Mouse (Mus musculus): ENCODE results near the gene Slc43a1.

DNA sequence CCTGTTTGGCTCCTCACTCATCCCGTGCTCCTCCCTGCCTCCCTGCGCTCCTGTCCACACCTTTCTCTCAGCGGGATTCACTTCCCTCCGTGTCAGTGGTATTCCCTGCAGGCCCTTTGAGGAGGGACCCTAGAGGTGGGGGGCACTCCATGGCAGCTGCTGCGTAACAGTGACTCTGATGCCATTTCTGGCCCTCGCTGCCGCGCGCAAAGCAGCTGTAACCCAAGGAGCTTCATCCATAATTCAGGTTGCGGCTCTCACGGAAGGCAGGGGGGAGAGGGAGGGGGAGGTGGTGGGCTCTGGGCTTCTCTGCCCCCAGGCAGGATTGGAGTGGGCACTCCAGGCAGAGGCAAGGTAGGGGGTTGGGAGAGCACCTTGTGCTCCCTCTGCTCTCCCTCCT is 44.9 kb downstream of the Slc43a1 start:
- TF ChIP-seq CTCF (IDR thresholded peaks at IDR 0.05) (no peak), EP300 (IDR thresholded peaks at IDR 0.05) (no peak)

Measured in lung, postnatal 0 days (tissue).